Mouse (Mus musculus): ENCODE measurements around the gene Plcxd3. TPM values are rescaled to one million over a fixed set of nuclear protein-coding genes. Genes with fewer than 3 reads are reported as not detected.
"Not testable (repeated sequence)": the region's sequence is repeated elsewhere in the genome, so short reads cannot be mapped to it uniquely, and the experiment has no call there.

Gene Plcxd3
- polyA plus RNA-seq, 1 experiment from 2014 or later, result 2.9 TPM

DNA sequence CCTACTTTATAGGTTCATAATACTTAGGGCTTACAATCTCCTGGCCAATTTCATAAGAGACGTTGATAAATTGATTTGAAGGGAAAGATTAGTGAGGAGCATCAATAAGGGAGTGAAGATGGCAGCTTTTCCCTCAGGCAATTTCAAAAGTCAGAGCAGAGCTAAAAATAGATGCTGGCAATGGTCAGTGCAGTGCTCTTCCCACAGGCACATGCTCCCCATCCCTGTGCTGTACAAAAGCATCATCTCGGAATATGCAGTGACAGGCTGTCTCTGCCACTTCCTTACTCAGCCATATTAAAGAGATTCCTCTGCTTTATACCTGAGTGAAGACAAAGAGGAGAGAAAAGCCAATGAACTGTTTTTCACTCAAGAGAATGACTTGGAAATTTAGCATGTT, 36.0 kb downstream of the Plcxd3 start:
- WGBS, result 48% methylated on average over 2 of the region's 2 CpGs
- H3K9me3 ChIP-seq, result no peaks in the 10 kb centered on the region
- no peak for DNase-seq (ENCODE audit: low spot score)
- H3K36me3 ChIP-seq, result no peaks in the 10 kb centered on the region
- no peak overlapping the region for H3K4me3 ChIP-seq
- H3K27ac ChIP-seq, result no peak overlapping the region
- H3K27me3 ChIP-seq (ENCODE audit: insufficient read depth, poor library complexity, severe bottlenecking), result no peaks in the 10 kb centered on the region
- no peaks in the 10 kb centered on the region for H3K4me1 ChIP-seq

DNA sequence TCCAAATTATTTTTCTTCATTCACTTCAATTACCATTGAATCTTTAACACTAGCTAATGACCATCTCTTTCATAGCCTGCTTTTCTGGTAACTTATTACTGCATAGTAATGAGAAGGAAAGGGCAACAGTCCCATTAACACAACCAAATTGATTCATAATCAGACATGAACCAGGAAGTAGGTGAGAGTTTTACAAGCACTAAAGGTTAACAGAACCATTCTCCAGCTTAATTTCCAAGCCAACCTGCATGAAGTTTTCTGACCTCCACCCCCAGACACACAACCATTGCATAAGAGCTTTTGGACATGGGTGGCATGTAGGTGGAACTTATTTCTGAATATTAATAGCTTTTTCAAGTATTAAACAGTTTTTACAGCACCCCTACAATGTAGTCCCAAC, 64.8 kb downstream of the Plcxd3 start:
- Histone ChIP-seq H3K4me1 (no peaks in the 10 kb centered on the region), H3K36me3 (no peaks in the 10 kb centered on the region), H3K4me3 (no peak overlapping the region), H3K27ac (no peak overlapping the region), H3K9me3 (no peaks in the 10 kb centered on the region), H3K27me3 (ENCODE audit: insufficient read depth, poor library complexity, severe bottlenecking) (no peaks in the 10 kb centered on the region)
- no peak for DNase-seq (ENCODE audit: low spot score)

GRCm38 (mm10) chr15:4496182-4496581, 120.9 kb downstream of the Plcxd3 start:
- Histone ChIP-seq H3K4me1 (no peaks in the 10 kb centered on the region), H3K9me3 (no peaks in the 10 kb centered on the region), H3K27ac (no peak overlapping the region), H3K36me3 (no peaks in the 10 kb centered on the region), H3K27me3 (ENCODE audit: insufficient read depth, poor library complexity, severe bottlenecking) (no peaks in the 10 kb centered on the region), H3K4me3 (no peak overlapping the region)
- WGBS, result 82% methylated on average over 3 of the region's 3 CpGs
- no peak for DNase-seq (ENCODE audit: low spot score)

- Histone ChIP-seq H3K27me3 (ENCODE audit: insufficient read depth, poor library complexity, severe bottlenecking) (no peaks in the 10 kb centered on the region), H3K36me3 (no peaks in the 10 kb centered on the region), H3K9me3 (no peaks in the 10 kb centered on the region), H3K27ac (no peak overlapping the region), H3K4me1 (no peaks in the 10 kb centered on the region), H3K4me3 (no peak overlapping the region)
- DNase-seq (ENCODE audit: low spot score), result no peak
- 77% methylated on average over 2 of the region's 2 CpGs for WGBS
These were observed 121.7 kb downstream of the Plcxd3 start for GRCm38 (mm10) chr15:4496984-4497383.

- 71% methylated on average over 3 of the region's 3 CpGs for WGBS
These were observed 122.7 kb downstream of the Plcxd3 start for GRCm38 (mm10) chr15:4498036-4498435.

DNA sequence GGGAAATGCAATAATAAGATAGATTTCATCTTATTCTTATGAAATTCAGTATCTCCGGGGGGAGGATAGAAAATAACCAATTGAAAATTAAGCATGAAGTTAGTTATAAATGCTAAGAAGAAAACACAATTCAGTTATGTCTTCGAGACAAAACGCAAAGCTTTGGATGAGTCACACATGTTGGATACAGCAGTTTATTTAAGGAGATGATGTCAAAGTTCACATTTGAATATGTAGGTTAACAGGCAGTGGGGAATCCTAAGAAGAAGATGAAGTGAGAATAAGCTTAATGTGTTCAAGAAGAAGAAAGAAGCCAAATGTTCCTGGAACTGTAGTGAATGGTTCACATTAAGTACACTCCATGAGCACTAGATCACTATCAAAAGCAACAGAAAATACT, 128.1 kb downstream of the Plcxd3 start:
- Histone ChIP-seq H3K27me3 (ENCODE audit: insufficient read depth, poor library complexity, severe bottlenecking) (no peaks in the 10 kb centered on the region), H3K27ac (no peak overlapping the region), H3K9me3 (no peaks in the 10 kb centered on the region), H3K36me3 (no peaks in the 10 kb centered on the region), H3K4me1 (no peaks in the 10 kb centered on the region), H3K4me3 (no peak overlapping the region)
- 82% methylated on average over 3 of the region's 3 CpGs for WGBS
- DNase-seq (ENCODE audit: low spot score), result no peak

More at GRCm38 (mm10) chr15:4498036-4498435, 122.7 kb downstream of the Plcxd3 start:
- H3K27ac ChIP-seq, result no peak overlapping the region
- DNase-seq (ENCODE audit: low spot score), result no peak
- no peaks in the 10 kb centered on the region for H3K36me3 ChIP-seq
- H3K27me3 ChIP-seq (ENCODE audit: insufficient read depth, poor library complexity, severe bottlenecking), result no peaks in the 10 kb centered on the region
- no peaks in the 10 kb centered on the region for H3K4me1 ChIP-seq
- H3K9me3 ChIP-seq, result no peaks in the 10 kb centered on the region
- no peak overlapping the region for H3K4me3 ChIP-seq

DNA sequence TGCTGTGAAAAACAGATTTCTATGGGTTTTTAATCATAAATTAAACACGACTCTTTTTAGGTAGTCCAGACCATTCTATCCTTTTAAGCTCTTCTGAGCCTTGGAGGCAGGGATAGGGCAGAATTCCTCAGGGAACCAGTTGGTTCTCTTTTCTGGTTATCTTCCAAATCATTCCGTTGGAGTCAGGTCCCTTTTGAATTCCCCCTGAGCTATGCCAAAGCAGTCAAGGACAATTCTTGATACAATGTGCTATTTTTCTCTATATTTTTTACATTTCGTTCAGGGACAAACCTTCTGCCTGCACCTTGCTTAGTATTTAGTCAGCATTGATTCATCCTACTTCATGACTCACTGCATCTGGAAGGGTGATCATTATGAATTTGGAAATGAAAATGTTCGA, 128.5 kb downstream of the Plcxd3 start:
- H3K36me3 ChIP-seq, result no peaks in the 10 kb centered on the region
- no peak overlapping the region for H3K4me3 ChIP-seq
- H3K4me1 ChIP-seq, result no peaks in the 10 kb centered on the region
- WGBS, result 74% methylated on average over 4 of the region's 4 CpGs
- no peak for DNase-seq (ENCODE audit: low spot score)
- H3K27ac ChIP-seq, result no peak overlapping the region
- no peaks in the 10 kb centered on the region for H3K9me3 ChIP-seq
- H3K27me3 ChIP-seq (ENCODE audit: insufficient read depth, poor library complexity, severe bottlenecking), result no peaks in the 10 kb centered on the region

DNA sequence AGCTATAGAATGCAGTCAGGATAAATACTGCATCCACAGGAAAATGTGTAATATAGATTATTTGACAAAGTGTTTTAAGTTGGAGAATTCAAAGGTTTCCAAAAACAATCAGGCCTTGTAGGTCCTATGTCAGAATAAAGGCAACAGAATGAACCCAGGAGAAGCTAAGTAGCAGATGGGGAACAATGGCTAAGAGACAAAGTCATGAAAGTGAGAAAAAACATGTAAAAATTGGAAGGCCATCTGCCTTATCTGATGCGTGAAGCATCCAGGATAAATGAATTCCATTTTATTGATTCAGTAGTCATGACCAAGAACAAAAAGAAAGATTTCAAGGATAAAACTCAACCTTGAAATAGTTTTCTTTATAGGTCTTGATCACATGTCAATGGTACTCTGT, 139.4 kb downstream of the Plcxd3 start:
- 71% methylated on average over 1 of the region's 1 CpGs for WGBS
- Histone ChIP-seq H3K9me3 (no peaks in the 10 kb centered on the region), H3K4me3 (no peak overlapping the region), H3K27ac (no peak overlapping the region), H3K36me3 (no peaks in the 10 kb centered on the region), H3K4me1 (no peaks in the 10 kb centered on the region), H3K27me3 (ENCODE audit: insufficient read depth, poor library complexity, severe bottlenecking) (no peaks in the 10 kb centered on the region)
- no peak for DNase-seq (ENCODE audit: low spot score)

GRCm38 (mm10) chr15:4524598-4524997, 149.3 kb downstream of the Plcxd3 start:
- no peaks in the 10 kb centered on the region for H3K27me3 ChIP-seq (ENCODE audit: insufficient read depth, poor library complexity, severe bottlenecking)
- DNase-seq (ENCODE audit: low spot score), result no peak
- H3K27ac ChIP-seq, result no peak overlapping the region
- H3K4me3 ChIP-seq, result no peak overlapping the region
- H3K36me3 ChIP-seq, result no peaks in the 10 kb centered on the region
- H3K4me1 ChIP-seq, result no peaks in the 10 kb centered on the region
- 69% methylated on average over 3 of the region's 3 CpGs for WGBS
- no peaks in the 10 kb centered on the region for H3K9me3 ChIP-seq

DNA sequence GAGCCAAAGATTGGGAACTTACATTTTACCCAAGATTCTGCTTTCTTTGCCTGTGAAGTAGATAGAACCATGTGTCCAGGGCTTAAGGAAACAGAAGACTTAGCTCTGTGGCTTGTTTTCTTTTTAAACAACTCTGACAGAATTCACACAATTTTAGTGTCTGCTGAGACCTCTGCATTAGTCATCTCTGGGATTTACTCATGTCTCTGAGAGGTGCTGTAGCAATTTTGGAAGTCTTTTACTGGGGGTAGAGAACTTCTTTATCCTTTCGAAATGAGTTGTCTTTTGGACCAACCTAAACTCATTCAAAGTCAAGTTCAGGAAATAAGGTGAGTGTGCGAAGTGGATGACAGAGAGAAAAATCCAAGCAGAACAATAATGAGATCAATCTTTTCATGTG, 158.4 kb downstream of the Plcxd3 start:
- no peaks in the 10 kb centered on the region for H3K9me3 ChIP-seq
- WGBS, result 88% methylated on average over 2 of the region's 2 CpGs

DNA sequence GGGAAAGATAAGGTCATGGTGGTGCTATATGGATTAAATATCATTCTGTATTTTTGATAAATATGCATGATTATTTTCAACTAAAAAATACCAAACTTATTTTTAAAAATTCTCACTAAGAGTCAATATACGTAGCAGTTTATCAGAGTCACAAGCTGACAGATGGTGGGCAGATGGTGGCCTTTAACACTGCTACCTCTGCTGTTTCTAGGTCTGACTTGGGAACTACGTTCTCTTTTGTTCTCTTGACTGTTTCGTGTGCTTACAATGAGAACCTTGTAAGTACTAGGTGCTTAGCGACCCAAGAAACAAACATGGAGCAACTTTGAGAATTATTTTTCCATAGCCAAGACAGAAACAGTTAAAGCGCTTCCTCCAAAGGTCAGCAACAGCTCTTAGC, 183.8 kb downstream of the Plcxd3 start:
- 83% methylated on average over 5 of the region's 5 CpGs for WGBS
- Histone ChIP-seq H3K36me3 (no peaks in the 10 kb centered on the region), H3K27ac (no peak overlapping the region), H3K9me3 (no peaks in the 10 kb centered on the region), H3K4me3 (no peak overlapping the region), H3K27me3 (ENCODE audit: insufficient read depth, poor library complexity, severe bottlenecking) (no peaks in the 10 kb centered on the region), H3K4me1 (no peaks in the 10 kb centered on the region)
- no peak for DNase-seq (ENCODE audit: low spot score)

More for the DNA sequence above, 158.4 kb downstream of the Plcxd3 start:
- Histone ChIP-seq H3K27ac (no peak overlapping the region), H3K27me3 (ENCODE audit: insufficient read depth, poor library complexity, severe bottlenecking) (no peaks in the 10 kb centered on the region), H3K4me3 (no peak overlapping the region), H3K4me1 (no peaks in the 10 kb centered on the region), H3K36me3 (no peaks in the 10 kb centered on the region)
- DNase-seq (ENCODE audit: low spot score), result no peak

GRCm38 (mm10) chr15:4561431-4561970, 186.2 kb downstream of the Plcxd3 start:
- Histone ChIP-seq H3K4me3 (no peak overlapping the region), H3K9me3 (no peaks in the 10 kb centered on the region), H3K27me3 (ENCODE audit: insufficient read depth, poor library complexity, severe bottlenecking) (no peaks in the 10 kb centered on the region), H3K36me3 (no peaks in the 10 kb centered on the region), H3K27ac (no peak overlapping the region), H3K4me1 (no peaks in the 10 kb centered on the region)
- DNase-seq (ENCODE audit: low spot score), result no peak
- 68% methylated on average over 6 of the region's 6 CpGs for WGBS

DNA sequence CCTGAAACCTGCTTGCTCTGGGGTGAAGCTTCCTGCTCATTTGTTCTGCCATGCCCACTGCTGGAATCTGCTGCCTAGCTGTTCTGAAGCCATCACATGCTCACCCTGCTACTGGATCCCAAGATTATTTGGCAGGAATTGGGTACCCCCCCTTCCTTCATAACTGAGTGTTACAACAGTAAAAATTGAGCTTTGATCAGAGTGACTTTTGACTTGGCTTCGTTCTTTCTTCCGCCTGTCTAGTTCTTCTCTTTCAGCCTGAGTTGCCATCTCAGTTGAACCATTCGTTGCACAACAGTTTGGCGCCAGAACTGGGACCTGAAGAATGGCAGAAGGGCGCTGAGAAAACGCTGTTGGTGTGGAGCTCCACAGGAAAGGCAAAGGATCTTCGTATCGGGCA, 220.2 kb downstream of the Plcxd3 start:
- H3K4me1 ChIP-seq; H3K27ac ChIP-seq; H3K4me3 ChIP-seq; H3K36me3 ChIP-seq; H3K9me3 ChIP-seq; H3K27me3 ChIP-seq (ENCODE audit: insufficient read depth, poor library complexity, severe bottlenecking); DNase-seq (ENCODE audit: low spot score): not testable (repeated sequence)
- 89% methylated on average over 8 of the region's 8 CpGs for WGBS

GRCm38 (mm10) chr15:4598661-4599060, 223.4 kb downstream of the Plcxd3 start:
- WGBS, result 88% methylated on average over 8 of the region's 8 CpGs

More at GRCm38 (mm10) chr15:4598661-4599060, 223.4 kb downstream of the Plcxd3 start:
- not testable (repeated sequence) for H3K27me3 ChIP-seq (ENCODE audit: insufficient read depth, poor library complexity, severe bottlenecking); H3K36me3 ChIP-seq; H3K9me3 ChIP-seq; H3K4me3 ChIP-seq; H3K4me1 ChIP-seq; H3K27ac ChIP-seq; DNase-seq (ENCODE audit: low spot score)

All from heart, embryonic 10.5 days (tissue).